Mouse (Mus musculus) heart, embryonic 16.5 days (tissue): ENCODE results near the gene Dzip1. TPM values are rescaled to one million over a fixed set of nuclear protein-coding genes. Genes with fewer than 3 reads are reported as not detected.

Experiments used
- polyA plus RNA-seq: library from polyadenylated mRNA; unstranded; fragments of >200 nt; fragmentation: Nextera tagmentation; extraction: Ambion mirVana; gene quantifications from 2 replicates; pipeline ENCODE4 v1.2.1, GENCODE M21; 2015

The Dzip1 gene
- polyA plus RNA-seq, 1 experiment from 2014 or later = 5.0 TPM

Other genes starting within 250 kb of the Dzip1 start
- gene Abcc4, start 219.2 kb downstream of the Dzip1 start, polyA plus RNA-seq = 1.6 and 2.2 TPM in 2 replicates
- gene Cldn10, start 137.6 kb downstream of the Dzip1 start, polyA plus RNA-seq = 2.2 and 6.8 TPM in 2 replicates
- 26.7 and 31.0 TPM in 2 replicates for gene Dnajc3, start 12.5 kb upstream of the Dzip1 start, polyA plus RNA-seq
- 5.3 and 6.1 TPM in 2 replicates for gene Uggt2, start 174.0 kb upstream of the Dzip1 start, polyA plus RNA-seq
- gene Hs6st3, start 212.9 kb upstream of the Dzip1 start, polyA plus RNA-seq = 0.11 TPM in 1 of 2 replicates, not detected in the other